Mouse (Mus musculus) urinary bladder, postnatal 14 days (tissue): ENCODE results near the gene Gm43638.
"Not testable (repeated sequence)": the region's sequence is repeated elsewhere in the genome, so short reads cannot be mapped to it uniquely, and the experiment has no call there.

Experiments used
- DNase-seq: peaks from one replicate; pipeline ENCODE4 v3.0.0; 2021; ENCODE audit warnings: low spot score

The Gm43638 gene

GRCm38 (mm10) chr5:87486706-87487105 is at the start of gene Gm43638:
Gm43638 (minus strand) TSS chr5:87486806.
- DNase-seq, result not testable (repeated sequence)

DNA sequence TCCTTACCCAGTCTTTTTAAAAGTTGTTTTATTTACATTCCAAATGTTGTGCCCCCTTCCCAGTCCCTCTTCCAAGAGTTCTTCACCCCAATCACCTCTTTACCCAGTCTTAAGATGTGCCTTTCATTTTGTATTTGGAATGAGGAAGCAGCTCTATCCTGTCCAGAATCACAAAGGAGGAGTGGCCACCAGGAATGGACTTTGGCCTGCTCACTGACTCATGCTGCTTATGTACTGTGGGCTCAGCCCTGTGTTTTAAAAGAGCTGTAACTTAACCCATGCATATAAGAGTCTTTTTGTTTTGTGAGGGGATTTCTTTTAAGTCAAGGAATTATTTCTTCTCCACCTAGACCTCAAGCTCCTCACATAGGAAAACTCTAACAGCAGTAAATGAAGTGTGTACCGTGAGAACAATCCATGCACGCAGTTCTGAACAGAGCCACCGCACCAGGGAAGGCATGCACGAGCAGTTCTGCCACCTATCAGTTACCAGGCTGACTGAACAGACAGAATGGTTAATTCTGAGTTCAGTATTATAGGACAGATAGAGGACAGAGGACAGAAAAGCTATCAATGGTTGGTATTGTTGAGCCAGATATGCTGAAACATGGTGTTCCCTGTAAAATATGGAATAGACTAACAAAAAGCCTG is 49.5 kb upstream of the Gm43638 start:
- DNase-seq, result peak; percentile 5

DNA sequence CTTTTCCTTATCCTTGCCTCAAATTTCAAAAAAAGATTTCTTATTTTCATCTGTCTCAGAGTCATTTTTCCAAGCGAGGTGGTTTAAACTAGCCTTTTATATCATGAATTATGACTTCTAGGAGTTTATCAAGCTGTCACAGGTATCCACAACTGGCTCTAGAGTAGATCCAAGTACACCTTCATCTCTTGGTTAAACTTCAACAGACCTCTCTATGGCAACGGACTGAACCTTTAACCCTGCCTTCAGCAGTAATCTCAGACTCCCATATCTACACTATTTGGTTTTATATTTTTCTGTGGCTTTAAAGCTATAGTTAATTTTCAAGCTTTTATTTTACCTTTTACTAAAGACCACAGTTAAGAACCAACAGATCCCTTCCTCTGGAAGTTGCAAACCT is 45.7 kb upstream of the Gm43638 start:
- no peak for DNase-seq

- DNase-seq, result not testable (repeated sequence)
Observed at GRCm38 (mm10) chr5:87523561-87523960, 37.0 kb upstream of the Gm43638 start.

DNA sequence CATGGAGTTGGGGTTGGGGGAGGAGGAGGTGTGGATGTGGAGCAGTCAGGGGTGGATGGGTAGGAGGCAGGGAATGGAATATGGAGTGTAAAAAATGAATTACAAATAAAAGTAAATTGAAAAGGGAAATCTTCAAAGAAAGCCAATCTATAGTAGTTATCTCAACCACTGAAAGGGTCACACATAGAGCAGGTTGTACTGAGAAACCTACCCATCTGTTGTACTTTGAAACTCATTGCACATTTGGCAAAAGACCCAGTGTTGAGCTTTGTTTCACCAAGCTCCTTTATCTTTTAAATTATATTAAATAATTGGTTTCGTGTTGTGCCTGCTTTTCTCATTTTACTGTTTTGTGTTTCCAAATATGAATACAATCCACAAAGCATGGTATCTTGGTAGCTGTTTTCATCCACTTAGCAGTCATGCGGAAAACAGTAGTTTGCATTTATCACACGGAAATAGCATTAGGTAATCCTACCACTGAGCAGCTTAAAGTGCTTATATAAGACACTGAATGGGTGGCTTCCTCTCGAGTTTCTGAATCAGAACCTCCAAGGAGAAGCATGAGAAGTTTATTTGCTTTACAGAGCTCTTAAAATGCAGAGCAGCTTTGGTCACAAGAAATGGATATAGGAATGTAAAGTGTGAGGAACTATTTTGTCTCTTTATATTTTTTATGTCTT is 19.3 kb upstream of the Gm43638 start:
- no peak for DNase-seq

- no peak for DNase-seq
Observed at GRCm38 (mm10) chr5:87502687-87503086, 16.1 kb upstream of the Gm43638 start.

DNA sequence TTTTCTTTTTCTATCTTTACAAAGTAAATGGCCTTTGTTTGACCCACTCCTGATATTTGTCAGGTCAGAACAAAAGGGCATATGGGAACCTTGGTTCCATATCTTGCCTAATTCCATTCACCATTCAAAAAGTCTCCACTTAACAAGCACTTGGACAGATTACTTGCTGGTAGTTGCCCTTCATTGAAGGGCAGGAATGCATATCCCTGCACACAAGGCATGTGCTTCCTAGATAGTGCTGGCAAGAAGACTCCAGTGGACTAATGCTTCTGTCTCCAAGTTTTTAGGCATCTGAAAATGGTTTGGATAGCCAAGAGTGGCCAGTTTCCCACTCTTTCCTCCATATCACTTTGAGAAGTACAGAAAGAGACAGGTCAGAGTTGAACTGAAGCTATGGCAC is 12.7 kb upstream of the Gm43638 start:
- no peak for DNase-seq

DNA sequence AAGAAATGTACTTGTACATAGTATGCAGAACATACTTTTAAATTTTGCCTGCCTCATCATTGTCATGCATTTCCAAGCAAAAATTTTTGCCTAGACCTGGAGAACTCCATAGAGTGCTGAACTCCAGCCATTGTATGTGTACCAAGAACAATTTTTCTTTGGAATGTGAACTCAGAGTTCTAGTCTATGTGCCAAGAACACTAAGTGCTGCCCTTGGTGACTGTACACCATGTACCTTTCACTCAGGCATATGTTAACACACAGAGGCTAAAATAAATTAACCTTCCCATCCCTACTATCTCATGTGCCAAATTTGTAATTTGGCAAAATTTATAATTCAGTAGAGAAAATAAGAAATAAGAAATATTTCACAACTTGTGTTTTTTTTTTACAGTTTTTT is 12.3 kb upstream of the Gm43638 start:
- DNase-seq, result no peak

GRCm38 (mm10) chr5:87490771-87491170 is 4.2 kb upstream of the Gm43638 start, which contains the start of gene Ugt2a1:
Ugt2a1 (minus strand) TSS chr5:87490871.
- no peak for DNase-seq

GRCm38 (mm10) chr5:87482160-87482559 is 4.4 kb downstream of the Gm43638 start, which contains the start of gene Ugt2a2:
Ugt2a2 (minus strand) TSS chr5:87482260.
- DNase-seq, result no peak

DNA sequence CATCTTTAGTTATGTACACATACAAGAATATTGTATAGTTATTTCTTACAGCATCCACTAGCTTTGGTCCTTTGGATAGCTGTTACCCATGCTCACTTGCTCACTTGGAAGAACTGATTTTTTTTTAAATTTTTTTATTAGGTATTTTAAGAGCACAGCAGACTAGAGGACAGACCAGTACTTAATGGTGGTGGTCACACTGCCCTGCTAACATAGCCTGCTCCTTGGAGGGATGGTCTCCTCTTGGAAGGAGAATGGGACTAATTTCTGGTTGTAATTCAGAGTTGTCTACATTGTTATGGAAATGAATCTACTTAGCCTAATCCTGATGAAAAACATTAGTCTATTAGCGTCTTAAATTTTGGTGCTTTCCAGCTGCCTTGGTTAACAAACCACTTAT is 27.8 kb downstream of the Gm43638 start:
- no peak for DNase-seq

GRCm38 (mm10) chr5:87457701-87458100 is 28.9 kb downstream of the Gm43638 start:
- DNase-seq, result no peak

GRCm38 (mm10) chr5:87456216-87456850 is 30.3 kb downstream of the Gm43638 start:
- no peak for DNase-seq

- DNase-seq, result no peak
Observed at GRCm38 (mm10) chr5:87455519-87455918, 31.1 kb downstream of the Gm43638 start.

DNA sequence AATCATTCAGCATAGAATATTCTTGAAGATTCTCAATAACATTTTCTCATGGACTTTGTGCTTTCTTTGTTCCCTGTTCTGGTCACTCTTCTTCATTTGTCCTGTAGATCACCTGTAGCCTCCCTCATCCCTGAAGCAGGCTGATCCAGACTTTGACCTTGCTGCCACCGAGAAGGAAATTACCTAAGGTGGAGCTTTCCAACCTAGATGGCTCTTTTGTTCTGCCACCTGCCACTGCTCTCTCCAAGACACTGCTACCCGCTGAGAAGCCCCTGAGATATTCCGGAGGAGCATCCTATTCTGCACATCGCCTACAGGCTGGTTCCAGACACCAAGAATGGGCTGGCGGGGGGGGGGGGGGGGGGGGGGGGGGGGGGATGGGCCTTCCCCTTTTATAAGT is 34.1 kb downstream of the Gm43638 start:
- DNase-seq, result not testable (repeated sequence)

DNA sequence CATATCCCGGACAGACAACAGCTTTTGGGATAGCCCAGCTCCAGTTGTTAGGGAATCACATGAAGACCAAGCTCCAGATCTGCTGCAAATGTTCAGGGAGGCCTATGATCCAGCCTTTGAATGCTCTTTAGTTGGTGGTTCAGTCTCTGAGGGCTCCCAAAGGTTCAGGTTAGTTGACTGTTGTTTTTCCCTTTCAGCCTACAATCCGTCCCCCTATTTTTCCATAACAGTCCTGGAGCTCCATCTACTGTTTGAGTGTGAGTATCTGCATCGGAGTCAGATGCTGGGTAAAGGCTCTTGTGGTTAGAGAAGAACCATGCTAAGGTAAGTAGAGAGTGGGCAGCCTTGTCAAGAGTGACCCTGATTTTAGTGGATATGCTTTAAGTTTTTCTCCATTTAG is 50.3 kb downstream of the Gm43638 start:
- DNase-seq, result no peak

- no peak for DNase-seq
Observed at GRCm38 (mm10) chr5:87425676-87426075, 60.9 kb downstream of the Gm43638 start.

DNA sequence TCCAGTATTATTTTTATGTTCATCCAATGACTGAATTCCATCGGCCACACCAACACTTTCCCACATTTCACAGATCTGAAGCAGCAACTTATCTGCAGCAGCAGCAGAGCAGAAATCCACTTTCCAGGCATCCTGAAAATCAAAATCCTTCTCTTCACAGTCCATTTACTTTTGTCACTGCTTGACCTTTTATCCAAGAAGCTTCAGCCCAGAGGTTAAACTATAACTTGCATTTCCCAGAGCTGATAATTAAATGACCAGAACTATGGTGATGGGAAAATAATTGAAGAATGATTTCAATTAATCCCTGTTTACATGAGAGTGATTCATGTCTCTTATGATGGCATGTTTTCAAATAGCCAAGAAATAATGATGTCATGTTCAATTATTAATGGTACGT is 62.6 kb downstream of the Gm43638 start, which contains the start of gene Ugt2b38:
TSS of gene Ugt2b38 (minus strand) at position 163 of the 400 bp plus-strand sequence.
- DNase-seq, result not testable (repeated sequence)
